Mouse (Mus musculus) heart, embryonic 15.5 days (tissue): ENCODE data around the gene Ttc8. TPM values are rescaled to one million over a fixed set of nuclear protein-coding genes. Genes with fewer than 3 reads are reported as not detected.

Experiments used
- ATAC-seq: fragments of 200-750 bp; cut with Nextera tagmentation; replicated peaks from 2 replicates; pipeline ENCODE4 v1.8.0; 2017; ENCODE audit warnings: low read depth, moderate TSS enrichment; ENCODE audit not compliant: insufficient number of reproducible peaks, insufficient read depth, low FRiP score
- H3K27ac ChIP-seq: fragments of 300-500 bp; sonication (generic); 2 replicates; pipeline ENCODE4 v1.5.1; 2015; ENCODE audit warnings: mild to moderate bottlenecking, inconsistent platforms
- H3K27me3 ChIP-seq: fragments of 300-500 bp; sonication (generic); 2 replicates; pipeline ENCODE4 v1.6.1; 2015; ENCODE audit warnings: inconsistent platforms
- H3K36me3 ChIP-seq: fragments of 300-500 bp; sonication (generic); 2 replicates; pipeline ENCODE4 v1.6.1; 2015; ENCODE audit warnings: mild to moderate bottlenecking, inconsistent platforms
- H3K4me1 ChIP-seq: fragments of 300-500 bp; sonication (generic); replicated peaks from 2 replicates; pipeline ENCODE4 v1.6.1; 2015; ENCODE audit warnings: inconsistent platforms
- H3K4me2 ChIP-seq: fragments of 300-500 bp; sonication (generic); 2 replicates; pipeline ENCODE4 v1.6.1; 2015; ENCODE audit warnings: inconsistent platforms, mild to moderate bottlenecking, moderate library complexity
- H3K4me3 ChIP-seq: fragments of 300-500 bp; sonication (generic); 2 replicates; pipeline ENCODE4 v1.5.1; 2015; ENCODE audit warnings: mild to moderate bottlenecking, inconsistent platforms
- H3K9ac ChIP-seq: fragments of 300-500 bp; sonication (generic); 2 replicates; pipeline ENCODE4 v1.6.1; 2015; ENCODE audit warnings: mild to moderate bottlenecking, inconsistent platforms
- H3K9me3 ChIP-seq: fragments of 300-500 bp; sonication (generic); replicated peaks from 2 replicates; pipeline ENCODE4 v1.6.1; 2016; ENCODE audit warnings: inconsistent platforms
- WGBS: fragments of 180-500 bp; shearing (Covaris S2); methylation state at CpG from one replicate; pipeline ENCODE4 v1.1.7; 2015; ENCODE audit warnings: mixed read lengths; 5-methylcytosine and 5-hydroxymethylcytosine counted together
- polyA plus RNA-seq: library from polyadenylated mRNA; unstranded; fragments of >200 nt; fragmentation: Nextera tagmentation; extraction: Ambion mirVana; gene quantifications from 2 replicates; pipeline ENCODE4 v1.2.1, GENCODE M21; 2015

Gene Ttc8
- polyA plus RNA-seq, 1 experiment from 2014 or later: 14.3 TPM

DNA sequence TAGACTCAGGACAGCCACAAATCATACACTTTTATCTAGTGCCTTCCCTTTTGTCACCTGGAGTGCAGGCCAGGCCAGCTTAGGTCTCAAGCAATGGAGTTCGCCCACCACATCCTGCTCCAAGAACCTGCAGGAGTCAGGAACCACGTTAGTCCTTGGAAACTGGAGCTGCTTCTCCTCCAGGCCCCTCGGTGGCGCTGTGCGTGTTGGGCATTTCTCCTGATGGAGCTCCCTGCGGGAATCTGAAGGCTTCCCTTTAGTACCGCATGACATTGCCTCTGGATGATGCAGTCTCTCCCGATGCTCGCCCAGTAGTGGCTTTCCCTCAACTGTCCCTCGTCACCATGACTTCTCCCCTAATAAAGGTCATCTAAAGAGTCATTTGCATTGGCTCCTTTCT is 53.1 kb downstream of the Ttc8 start:
- Histone ChIP-seq H3K4me1 (no peaks in the 10 kb centered on the region), H3K4me3 (no peak overlapping the region), H3K27me3 (no peaks in the 10 kb centered on the region), H3K4me2 (no peak overlapping the region), H3K27ac (no peak overlapping the region), H3K9ac (no peak overlapping the region), H3K36me3 (0 out of 2 replicates have a peak, but pooled peaks cover 8% of the 10 kb centered on the region), H3K9me3 (no peaks in the 10 kb centered on the region)
- 81% methylated on average over 10 of the region's 10 CpGs for WGBS
- ATAC-seq: no peak

DNA sequence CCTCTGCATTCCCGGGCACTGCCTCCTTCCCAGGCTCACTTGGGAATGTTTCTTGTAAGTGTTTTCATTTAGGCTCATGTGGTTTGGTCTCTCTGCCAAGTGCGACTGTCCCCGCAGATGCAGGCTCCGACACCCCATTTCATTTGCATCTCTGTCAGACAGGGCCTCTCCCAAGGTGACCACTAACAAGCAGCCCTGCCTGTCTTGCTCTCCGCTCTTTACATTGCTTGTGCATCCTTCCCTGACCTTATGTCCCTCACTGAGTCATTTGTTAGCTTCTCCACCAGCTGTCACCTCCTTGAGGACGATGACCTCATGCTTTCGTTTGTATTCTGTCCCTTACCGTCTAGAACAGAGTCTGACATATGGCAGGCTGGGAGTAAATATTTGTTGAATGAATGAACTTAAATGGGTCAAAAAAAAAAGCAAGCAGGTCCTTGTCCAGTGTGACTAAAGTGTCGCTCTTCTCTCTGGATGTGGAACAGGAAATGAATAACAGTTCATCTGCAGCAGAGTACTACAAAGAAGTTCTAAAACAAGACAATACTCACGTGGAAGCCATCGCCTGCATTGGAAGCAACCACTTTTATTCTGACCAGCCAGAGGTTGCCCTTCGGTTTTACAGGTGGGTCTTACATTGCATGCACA is 53.9 kb downstream of the Ttc8 start:
- no peak overlapping the region for H3K9ac ChIP-seq
- no peak overlapping the region for H3K27ac ChIP-seq
- H3K9me3 ChIP-seq: no peaks in the 10 kb centered on the region
- H3K4me1 ChIP-seq: no peaks in the 10 kb centered on the region
- 0 out of 2 replicates have a peak, but pooled peaks cover 8% of the 10 kb centered on the region for H3K36me3 ChIP-seq
- ATAC-seq: no peak
- H3K4me2 ChIP-seq: no peak overlapping the region
- no peak overlapping the region for H3K4me3 ChIP-seq
- no peaks in the 10 kb centered on the region for H3K27me3 ChIP-seq
- 70% methylated on average over 12 of the region's 12 CpGs for WGBS

DNA sequence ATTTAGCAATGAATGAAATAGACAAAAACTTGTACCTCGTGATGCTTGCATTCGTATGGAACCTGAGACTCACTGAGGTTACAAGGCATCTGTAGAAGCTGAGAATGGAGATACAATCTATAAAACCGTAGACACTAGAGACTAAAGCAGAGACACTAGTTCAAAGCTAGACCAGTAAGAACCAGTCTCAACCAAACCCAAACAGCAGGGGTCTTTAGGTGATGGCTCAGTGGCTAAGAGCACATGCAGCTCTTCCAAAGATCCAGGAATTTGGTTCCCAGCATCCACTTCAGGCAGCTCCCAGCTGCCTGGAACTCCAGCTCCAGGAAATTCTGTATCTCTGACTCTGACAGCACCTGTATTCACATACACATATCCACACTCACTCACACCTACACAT is 60.7 kb downstream of the Ttc8 start:
- no peak overlapping the region for H3K4me2 ChIP-seq
- H3K27ac ChIP-seq: no peak overlapping the region
- no peak overlapping the region for H3K4me3 ChIP-seq
- 90% methylated on average over 3 of the region's 3 CpGs for WGBS
- ATAC-seq: no peak
- H3K36me3 ChIP-seq: 0 out of 2 replicates have a peak, but pooled peaks cover 8% of the 10 kb centered on the region
- no peaks in the 10 kb centered on the region for H3K9me3 ChIP-seq
- no peaks in the 10 kb centered on the region for H3K27me3 ChIP-seq
- no peak overlapping the region for H3K9ac ChIP-seq
- no peaks in the 10 kb centered on the region for H3K4me1 ChIP-seq

DNA sequence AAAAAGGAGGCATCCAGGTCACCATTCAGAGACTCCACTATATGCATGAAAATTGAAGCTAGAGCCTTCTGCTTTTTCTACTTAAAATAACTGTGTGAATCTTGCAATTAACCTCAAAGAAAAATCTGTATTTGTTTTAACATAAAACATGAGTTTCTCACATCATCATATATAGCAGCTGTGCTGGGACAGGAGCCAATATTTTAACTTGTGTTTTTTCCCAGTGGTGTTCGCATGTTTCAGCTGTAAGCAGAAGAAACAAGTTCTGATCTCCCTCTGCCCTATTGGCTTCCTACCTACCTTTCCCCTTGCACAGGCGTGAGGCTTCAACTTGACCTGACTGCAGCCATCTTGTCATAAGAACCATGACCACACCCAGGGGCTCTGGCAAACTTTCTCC is 64.4 kb downstream of the Ttc8 start:
- Histone ChIP-seq H3K27ac (no peak overlapping the region), H3K4me2 (no peak overlapping the region), H3K9ac (no peak overlapping the region), H3K4me1 (no peaks in the 10 kb centered on the region), H3K9me3 (no peaks in the 10 kb centered on the region), H3K4me3 (no peak overlapping the region), H3K36me3 (no peaks in the 10 kb centered on the region), H3K27me3 (no peaks in the 10 kb centered on the region)
- ATAC-seq: no peak
- 86% methylated on average over 2 of the region's 2 CpGs for WGBS

DNA sequence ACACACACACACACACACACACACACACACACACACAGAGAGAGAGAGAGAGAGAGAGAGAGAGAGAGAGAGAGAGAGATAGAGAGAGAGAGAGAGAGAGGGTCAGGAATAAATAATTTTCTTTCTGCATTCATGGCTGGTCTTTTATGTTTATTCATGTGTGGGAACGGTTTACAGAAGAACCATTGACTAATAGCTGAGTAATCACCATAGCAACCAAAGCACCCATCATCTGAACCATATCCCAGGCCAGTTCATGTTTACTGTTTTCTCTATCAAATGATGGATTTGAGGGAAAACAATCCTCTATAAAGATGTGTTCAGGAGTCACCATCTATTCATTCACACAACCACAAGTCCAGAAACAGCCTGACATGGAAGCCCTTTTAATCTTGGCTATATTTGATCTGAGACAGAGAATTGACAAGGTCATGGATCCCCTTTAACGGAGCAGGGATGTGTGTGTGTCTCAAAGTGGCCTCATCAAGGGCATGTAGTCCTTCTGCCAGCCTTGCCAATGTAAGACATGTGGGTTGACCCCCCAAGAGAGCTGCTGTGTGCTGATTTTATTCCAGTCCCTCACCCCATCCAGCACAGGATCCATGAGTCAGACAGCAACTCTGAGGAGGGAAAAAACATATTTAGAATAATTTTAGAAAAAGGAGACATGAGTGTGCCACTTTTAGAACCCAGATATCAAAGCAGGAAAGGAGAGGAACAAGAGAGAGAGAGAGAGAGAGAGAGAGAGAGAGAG is 70.9 kb downstream of the Ttc8 start:
- Histone ChIP-seq H3K4me1 (no peaks in the 10 kb centered on the region), H3K9me3 (no peaks in the 10 kb centered on the region), H3K36me3 (no peaks in the 10 kb centered on the region), H3K27ac (no peak overlapping the region), H3K9ac (no peak overlapping the region), H3K27me3 (no peaks in the 10 kb centered on the region), H3K4me2 (no peak overlapping the region), H3K4me3 (no peak overlapping the region)
- 66% methylated on average over 2 of the region's 2 CpGs for WGBS
- no peak for ATAC-seq

DNA sequence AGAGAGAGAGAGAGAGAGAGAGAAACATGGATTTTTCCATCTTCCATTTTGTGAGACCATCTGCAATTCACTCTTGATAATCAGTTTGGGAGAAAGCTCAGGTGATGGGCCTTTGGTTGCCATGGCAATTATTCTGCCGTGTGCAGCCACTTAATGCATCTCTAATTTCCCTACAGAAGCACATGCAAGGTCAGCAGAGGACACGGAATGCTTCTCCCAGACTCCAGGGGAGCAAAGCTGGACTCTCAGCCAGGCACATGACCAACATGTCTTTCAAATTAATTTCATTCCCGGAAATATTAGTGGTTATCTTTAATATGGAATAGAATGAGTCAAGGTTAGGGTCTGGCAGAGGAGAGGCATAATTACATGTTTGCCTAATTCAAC is 71.4 kb downstream of the Ttc8 start:
- H3K27ac ChIP-seq: no peak overlapping the region

DNA sequence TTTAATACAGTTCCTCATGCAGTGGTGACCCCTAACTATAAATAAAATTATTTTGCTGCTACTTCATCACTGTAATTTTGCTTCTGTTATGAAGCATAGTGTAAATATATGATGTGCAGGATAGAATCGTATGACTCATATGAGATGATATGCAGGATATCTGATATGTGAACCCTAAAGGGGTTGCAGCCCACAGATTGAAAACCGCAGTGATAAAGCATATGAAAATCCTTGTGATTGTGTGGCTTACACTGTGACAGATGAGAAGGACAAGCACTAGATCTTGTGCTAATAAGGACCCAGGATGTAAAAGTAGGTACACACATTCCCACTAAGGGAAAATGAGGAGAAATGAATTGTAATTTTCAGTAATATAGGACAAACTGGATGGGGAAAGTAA is 73.4 kb downstream of the Ttc8 start:
- Histone ChIP-seq H3K4me1 (no peaks in the 10 kb centered on the region), H3K4me3 (no peak overlapping the region), H3K4me2 (no peak overlapping the region), H3K36me3 (no peaks in the 10 kb centered on the region), H3K9ac (no peak overlapping the region), H3K27me3 (no peaks in the 10 kb centered on the region), H3K9me3 (no peaks in the 10 kb centered on the region), H3K27ac (no peak overlapping the region)
- 77% methylated on average over 2 of the region's 2 CpGs for WGBS
- ATAC-seq: no peak

More for the DNA sequence above, 71.4 kb downstream of the Ttc8 start:
- 72% methylated on average over 3 of the region's 3 CpGs for WGBS
- Histone ChIP-seq H3K27me3 (no peaks in the 10 kb centered on the region), H3K4me2 (no peak overlapping the region), H3K9ac (no peak overlapping the region), H3K9me3 (no peaks in the 10 kb centered on the region), H3K36me3 (no peaks in the 10 kb centered on the region), H3K4me1 (no peaks in the 10 kb centered on the region), H3K4me3 (no peak overlapping the region)
- no peak for ATAC-seq

DNA sequence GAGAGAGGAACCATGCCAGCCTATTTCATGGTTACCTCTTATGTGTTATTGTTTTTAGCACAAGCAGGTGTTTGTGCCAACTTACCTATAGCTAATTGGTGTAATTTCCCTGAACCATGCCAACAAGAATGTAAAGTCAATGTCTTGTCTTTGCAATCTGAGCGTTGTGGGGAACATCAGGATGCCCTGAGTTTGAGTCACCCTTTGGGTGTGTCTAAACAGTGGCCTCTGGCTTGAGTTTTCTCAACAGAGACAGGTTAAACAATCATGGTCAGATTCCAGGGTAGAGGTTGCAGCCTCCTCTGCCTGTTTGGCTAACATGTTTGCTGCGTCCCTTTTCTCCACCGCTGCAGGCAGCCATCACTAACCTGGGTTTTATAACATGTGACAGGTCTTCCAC is 74.0 kb downstream of the Ttc8 start:
- no peaks in the 10 kb centered on the region for H3K9me3 ChIP-seq
- H3K4me1 ChIP-seq: no peaks in the 10 kb centered on the region
- no peak overlapping the region for H3K4me3 ChIP-seq
- ATAC-seq: no peak
- no peak overlapping the region for H3K4me2 ChIP-seq
- no peaks in the 10 kb centered on the region for H3K27me3 ChIP-seq
- 84% methylated on average over 3 of the region's 3 CpGs for WGBS
- no peaks in the 10 kb centered on the region for H3K36me3 ChIP-seq
- H3K27ac ChIP-seq: no peak overlapping the region
- H3K9ac ChIP-seq: no peak overlapping the region

DNA sequence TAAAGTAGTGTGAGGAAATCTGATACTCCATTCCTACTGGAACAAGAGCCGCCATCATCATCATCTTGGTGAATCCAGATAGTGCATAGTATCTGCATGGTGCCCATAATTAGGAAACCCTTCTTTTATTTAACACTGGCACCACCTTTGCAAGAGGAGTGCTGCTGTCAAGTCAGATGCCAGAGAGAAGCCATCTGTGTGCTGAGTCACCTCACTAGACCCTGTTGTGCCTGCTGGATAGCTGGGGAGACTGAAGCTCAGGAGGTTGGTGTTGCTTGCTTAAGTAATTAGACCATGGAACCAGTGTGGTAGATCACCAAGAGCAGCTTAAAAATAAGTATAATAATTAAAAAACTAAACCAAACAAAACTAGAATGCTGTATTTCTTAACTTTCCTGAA is 75.5 kb downstream of the Ttc8 start:
- no peaks in the 10 kb centered on the region for H3K4me1 ChIP-seq
- H3K4me3 ChIP-seq: no peak overlapping the region
- no peaks in the 10 kb centered on the region for H3K27me3 ChIP-seq
- no peak overlapping the region for H3K9ac ChIP-seq
- H3K36me3 ChIP-seq: no peaks in the 10 kb centered on the region
- H3K4me2 ChIP-seq: no peak overlapping the region
- H3K27ac ChIP-seq: no peak overlapping the region
- no peaks in the 10 kb centered on the region for H3K9me3 ChIP-seq
- ATAC-seq: no peak
- 85% methylated on average over 1 of the region's 1 CpGs for WGBS

DNA sequence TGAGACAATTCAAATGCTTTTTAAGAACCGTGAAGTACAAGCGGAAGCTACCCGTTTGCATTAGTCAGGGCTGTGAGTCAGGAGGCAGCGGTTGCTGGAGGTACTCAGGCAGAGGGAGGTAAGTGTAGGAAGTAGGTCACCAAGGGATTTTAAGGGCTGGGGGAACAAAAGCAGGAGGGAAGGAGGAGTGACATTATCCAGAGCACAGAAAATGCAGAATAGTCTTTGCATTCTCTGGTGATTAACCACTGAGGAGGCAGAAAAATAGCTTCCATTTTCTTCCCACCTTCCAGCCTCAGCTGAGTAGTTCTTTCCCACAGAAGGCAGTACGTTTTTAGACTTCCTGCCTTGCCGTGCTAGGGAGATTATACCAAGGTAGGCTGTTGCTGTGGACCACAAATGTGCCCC is 76.2 kb downstream of the Ttc8 start:
- H3K36me3 ChIP-seq: no peaks in the 10 kb centered on the region
- H3K27me3 ChIP-seq: no peaks in the 10 kb centered on the region
- no peak overlapping the region for H3K4me3 ChIP-seq
- WGBS: 33% methylated on average over 6 of the region's 6 CpGs
- H3K27ac ChIP-seq: no peak overlapping the region
- no peak for ATAC-seq
- H3K4me1 ChIP-seq: no peaks in the 10 kb centered on the region
- no peak overlapping the region for H3K9ac ChIP-seq
- no peaks in the 10 kb centered on the region for H3K9me3 ChIP-seq
- H3K4me2 ChIP-seq: no peak overlapping the region

DNA sequence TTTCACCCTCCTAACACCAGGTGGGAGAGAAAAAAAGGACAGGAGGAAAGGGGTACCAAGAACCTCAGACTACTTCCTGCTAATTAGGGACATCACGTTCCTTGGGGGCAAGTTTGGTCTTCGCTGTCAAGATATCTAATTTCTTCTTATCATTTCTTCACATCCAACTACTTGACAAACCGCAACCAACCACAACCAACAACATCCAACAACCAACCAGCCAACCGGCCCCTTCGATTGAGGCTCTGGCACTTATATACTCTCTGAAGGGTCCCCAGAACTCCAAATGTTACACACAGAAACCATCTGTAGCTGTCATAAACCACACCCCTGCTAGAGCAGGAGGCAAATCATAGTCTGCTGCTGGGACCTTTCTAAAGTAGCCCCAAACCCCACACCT is 76.7 kb downstream of the Ttc8 start:
- H3K27ac ChIP-seq: no peak overlapping the region
- no peaks in the 10 kb centered on the region for H3K9me3 ChIP-seq
- no peak overlapping the region for H3K9ac ChIP-seq
- H3K27me3 ChIP-seq: no peaks in the 10 kb centered on the region
- 84% methylated on average over 5 of the region's 5 CpGs for WGBS
- no peaks in the 10 kb centered on the region for H3K4me1 ChIP-seq
- H3K4me3 ChIP-seq: no peak overlapping the region
- no peak overlapping the region for H3K4me2 ChIP-seq
- H3K36me3 ChIP-seq: no peaks in the 10 kb centered on the region
- no peak for ATAC-seq
